Mouse (Mus musculus) CD4-positive, CD25-positive, alpha-beta regulatory T cell, adult 9 weeks (primary cell): Measurements from ENCODE around the gene Slu7. TPM values are rescaled to one million over a fixed set of nuclear protein-coding genes. Genes with fewer than 3 reads are reported as not detected.

Source experiments
- polyA plus RNA-seq: library from polyadenylated mRNA; unstranded; fragments of 100-300 nt; shearing (Covaris generic); gene quantifications from one replicate; pipeline ENCODE4 v1.2.1, GENCODE M21; 2017

Slu7 gene
- 106 TPM for polyA plus RNA-seq

DNA sequence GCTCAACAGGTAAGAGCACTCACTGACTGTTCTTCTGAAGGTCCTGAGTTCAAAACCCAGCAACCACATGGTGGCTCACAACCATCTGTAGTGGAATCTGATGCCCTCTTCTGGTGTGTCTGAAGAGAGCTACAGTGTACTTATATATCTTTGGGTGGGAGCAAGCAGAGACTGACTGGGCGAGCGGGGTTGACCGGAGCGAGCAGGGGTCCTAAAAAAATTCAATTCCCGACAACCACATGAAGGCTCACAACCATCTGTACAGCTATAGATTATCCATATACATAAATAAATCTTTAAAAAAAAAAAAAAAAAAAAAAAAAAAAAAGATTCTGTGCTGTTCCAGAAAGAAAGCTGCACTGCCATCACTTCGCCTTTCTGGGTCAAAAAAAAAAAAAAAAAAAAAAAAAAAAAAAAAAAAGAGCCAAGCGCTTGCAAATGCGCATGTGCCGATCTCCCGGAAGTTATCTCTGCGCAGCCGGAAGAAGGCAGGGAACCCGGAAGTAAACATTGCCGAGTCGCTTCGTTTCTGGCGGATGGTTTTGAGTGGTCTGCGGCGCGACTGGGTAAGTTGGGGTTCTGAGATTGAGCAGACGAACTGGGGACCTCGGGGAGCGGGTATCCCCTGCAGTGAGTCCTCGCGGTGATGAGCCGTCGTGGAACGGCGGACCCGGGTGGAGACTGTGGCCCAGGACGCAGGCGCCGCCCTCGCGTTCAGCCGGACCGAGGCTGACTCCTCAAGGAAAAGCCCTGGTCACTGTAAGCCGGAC, at the start of gene Slu7:
Gene Slu7, plus strand, starts transcription at position 491 of the 770 bp plus-strand sequence.

GRCm38 (mm10) chr11:43425824-43426413, 7.6 kb upstream of the Slu7 start, which contains the start of gene Pttg1:
Gene Pttg1, minus strand, starts transcription at chr11:43426251.

DNA sequence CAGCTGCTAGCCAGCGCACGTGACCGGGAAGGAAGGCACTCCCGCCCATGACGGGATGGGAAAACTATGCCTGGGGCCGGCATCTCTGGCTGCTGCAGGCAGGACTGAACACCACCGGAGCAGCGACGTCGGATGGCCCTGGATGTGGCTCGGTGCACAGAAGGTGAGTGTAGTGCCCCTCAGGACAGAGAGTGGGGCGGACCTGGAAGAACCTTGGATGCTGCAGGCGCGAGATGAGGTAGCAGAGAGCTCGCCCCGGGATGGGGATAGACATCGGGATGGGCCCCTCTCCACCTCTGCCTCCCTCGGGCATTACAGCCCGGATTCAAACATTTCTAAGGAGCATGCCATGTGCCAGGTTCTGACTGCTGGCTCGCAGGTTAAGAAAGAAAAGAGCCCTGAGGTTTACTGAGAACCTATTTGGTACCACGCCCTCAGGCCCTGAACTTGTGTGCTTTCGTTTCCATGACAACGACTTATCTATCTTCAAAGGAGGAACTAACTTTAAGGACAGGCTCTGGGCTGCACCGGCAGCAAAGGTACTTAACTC, 40.8 kb downstream of the Slu7 start, which contains the start of gene C1qtnf2:
Gene C1qtnf2, plus strand, starts transcription at position 52 of the 550 bp plus-strand sequence.

Other genes with a start within 250 kb of the Slu7 start
- gene Pttg1, start 7.5 kb upstream of the Slu7 start, polyA plus RNA-seq = 176 TPM
- gene C1qtnf2, start 40.5 kb downstream of the Slu7 start, polyA plus RNA-seq = not detected
- 0.32 TPM for gene Ccnjl, start 95.0 kb downstream of the Slu7 start, polyA plus RNA-seq
- gene 4933415A04Rik, start 153.3 kb downstream of the Slu7 start, polyA plus RNA-seq = not detected
- not detected for gene Fabp6, start 167.8 kb downstream of the Slu7 start, polyA plus RNA-seq
- gene Pwwp2a, start 248.3 kb downstream of the Slu7 start, polyA plus RNA-seq = 13.3 TPM